In genomic region chr14:62349786-62350185, GRCm38 (mm10) we compare ENCODE assay signal across 25 mouse cellular contexts.
"Had no signal": no experiment of that assay in that cellular context is flagged by ENCODE, and none has a peak within 500 bp of the region (broad histone marks: within the 10 kb centered on the region; RNA-seq: fewer than 3 reads in every experiment).

No protein-coding gene starts in this region.

- H3K4me3 ChIP-seq: layer of hippocampus, adult 2 months; left cerebral cortex, adult 2 months; limb, embryonic 13.5 days; liver, embryonic 12.5 days; liver, embryonic 15.5 days; lung, embryonic 15.5 days; megakaryocyte, embryonic 14.5 days; midbrain, embryonic 10.5 days; midbrain, embryonic 13.5 days; neural tube, embryonic 12.5 days; neural tube, embryonic 15.5 days had no signal

- H3K36me3 ChIP-seq: neural tube, embryonic 12.5 days; neural tube, embryonic 15.5 days had no signal

- ATAC-seq: liver, embryonic 12.5 days; midbrain, embryonic 13.5 days had no signal

- H3K9ac ChIP-seq: limb, embryonic 13.5 days; liver, embryonic 12.5 days; liver, embryonic 15.5 days; lung, embryonic 15.5 days; midbrain, embryonic 13.5 days; neural tube, embryonic 12.5 days; neural tube, embryonic 15.5 days had no signal

- H3K4me1 ChIP-seq: liver, embryonic 12.5 days; liver, embryonic 15.5 days; lung, embryonic 15.5 days had no signal

- H3K27ac ChIP-seq: kidney, postnatal 0 days; layer of hippocampus, adult 2 months; left cerebral cortex, adult 2 months; limb, embryonic 13.5 days; liver, embryonic 12.5 days; liver, embryonic 15.5 days; lung, embryonic 15.5 days; midbrain, embryonic 10.5 days; midbrain, embryonic 13.5 days; neural tube, embryonic 12.5 days; neural tube, embryonic 15.5 days; stomach, postnatal 0 days had no signal

- H3K27me3 ChIP-seq: limb, embryonic 13.5 days; liver, embryonic 12.5 days; liver, embryonic 15.5 days; lung, embryonic 15.5 days; megakaryocyte, embryonic 14.5 days; midbrain, embryonic 13.5 days; neural tube, embryonic 12.5 days; neural tube, embryonic 15.5 days had no signal

- H3K4me2 ChIP-seq: limb, embryonic 13.5 days; liver, embryonic 12.5 days; liver, embryonic 15.5 days; lung, embryonic 15.5 days; midbrain, embryonic 13.5 days; neural tube, embryonic 12.5 days; neural tube, embryonic 15.5 days had no signal

- DNase-seq: kidney, postnatal 25 days; layer of hippocampus, postnatal 36 days; liver; lung, adult 18-20 months; lung, postnatal 10 days; lung, postnatal 36 days; right cerebral cortex, adult 18-20 months; right cerebral cortex, postnatal 14 days; right cerebral cortex, postnatal 4 days; thymus, adult 2 months; thymus, postnatal 14 days; thymus, postnatal 4 days had no signal

- H3K9me3 ChIP-seq: limb, embryonic 13.5 days; liver, embryonic 12.5 days; liver, embryonic 15.5 days; lung, embryonic 15.5 days; megakaryocyte, embryonic 14.5 days; midbrain, embryonic 10.5 days; midbrain, embryonic 13.5 days; neural tube, embryonic 12.5 days; neural tube, embryonic 15.5 days had no signal
